Mouse (Mus musculus) hindbrain, embryonic 13.5 days (tissue): ENCODE measurements around the gene Rtl8b. TPM values are rescaled to one million over a fixed set of nuclear protein-coding genes. Genes with fewer than 3 reads are reported as not detected.
"Not testable (repeated sequence)": the region's sequence is repeated elsewhere in the genome, so short reads cannot be mapped to it uniquely, and the experiment has no call there.

Experiments
- ATAC-seq: fragments of 200-750 bp; cut with Nextera tagmentation; 2 replicates; pipeline ENCODE4 v1.8.0; 2017; ENCODE audit warnings: moderate TSS enrichment; ENCODE audit not compliant: low FRiP score
- H3K27ac ChIP-seq: fragments of 300-500 bp; sonication (generic); 2 replicates; pipeline ENCODE4 v1.5.1; 2015; ENCODE audit warnings: inconsistent platforms, mild to moderate bottlenecking, moderate library complexity
- H3K27me3 ChIP-seq: fragments of 300-500 bp; sonication (generic); 2 replicates; pipeline ENCODE4 v1.6.1; 2015; ENCODE audit warnings: mild to moderate bottlenecking, inconsistent platforms
- H3K36me3 ChIP-seq: fragments of 300-500 bp; sonication (generic); 2 replicates; pipeline ENCODE4 v1.6.1; 2015; ENCODE audit warnings: mild to moderate bottlenecking, inconsistent platforms
- H3K4me1 ChIP-seq: fragments of 300-500 bp; sonication (generic); replicated peaks from 2 replicates; pipeline ENCODE4 v1.6.1; 2015; ENCODE audit warnings: inconsistent platforms
- H3K4me2 ChIP-seq: fragments of 300-500 bp; sonication (generic); 2 replicates; pipeline ENCODE4 v1.6.1; 2015; ENCODE audit warnings: inconsistent platforms, mild to moderate bottlenecking, moderate library complexity
- H3K4me3 ChIP-seq: fragments of 300-500 bp; sonication (generic); 2 replicates; pipeline ENCODE4 v1.5.1; 2015; ENCODE audit warnings: mild to moderate bottlenecking, inconsistent platforms
- H3K9ac ChIP-seq: fragments of 300-500 bp; sonication (generic); 2 replicates; pipeline ENCODE4 v1.6.1; 2015; ENCODE audit warnings: mild to moderate bottlenecking, inconsistent platforms
- H3K9me3 ChIP-seq: fragments of 300-500 bp; sonication (generic); 2 replicates; pipeline ENCODE4 v1.6.1; 2016; ENCODE audit warnings: inconsistent platforms
- WGBS: fragments of 180-500 bp; shearing (Covaris S2); methylation state at CpG from one replicate; pipeline ENCODE4 v1.1.7; 2015; 5-methylcytosine and 5-hydroxymethylcytosine counted together
- polyA plus RNA-seq: library from polyadenylated mRNA; unstranded; fragments of >200 nt; fragmentation: Nextera tagmentation; extraction: Ambion mirVana; gene quantifications from 2 replicates; pipeline ENCODE4 v1.2.1, GENCODE M21; 2015

Rtl8b gene
- 154 and 172 TPM in 2 replicates for polyA plus RNA-seq

- 15% methylated on average over 13 of the region's 15 CpGs for WGBS
- H3K27me3 ChIP-seq: no peaks in the 10 kb centered on the region
- no peaks in the 10 kb centered on the region for H3K36me3 ChIP-seq
- H3K4me1 ChIP-seq: no peaks in the 10 kb centered on the region
- peak within 1 kb of the TSS; percentile 33 for H3K4me3 ChIP-seq
- H3K9ac ChIP-seq: peak within 1 kb of the TSS; percentile 51; the same call in 1 of the 2 replicates
- H3K27ac ChIP-seq: peak within 1 kb of the TSS; percentile 85
- H3K4me2 ChIP-seq: peak within 1 kb of the TSS; percentile 52
- H3K9me3 ChIP-seq: no peaks in the 10 kb centered on the region
- peak; percentile 97 for ATAC-seq
These were observed at the start of gene Rtl8b for GRCm38 (mm10) chrX:53670294-53670693. Rtl8b (minus strand) TSS chrX:53670408.

- ATAC-seq: peak; percentile 87
- Histone ChIP-seq H3K9ac (peak overlapping the region; percentile 66), H3K4me2 (peak overlapping the region; percentile 61), H3K4me3 (peak overlapping the region; percentile 37), H3K27ac (no peak overlapping the region; the same call in 1 of the 2 replicates), H3K36me3 (no peaks in the 10 kb centered on the region), H3K27me3 (no peaks in the 10 kb centered on the region), H3K4me1 (peaks cover 3% of the 10 kb centered on the region; the same call in 1 of the 2 replicates), H3K9me3 (no peaks in the 10 kb centered on the region)
- WGBS: 24% methylated on average over 46 of the region's 49 CpGs
These were observed 46.3 kb upstream of the Rtl8b start for GRCm38 (mm10) chrX:53716323-53717182.

DNA sequence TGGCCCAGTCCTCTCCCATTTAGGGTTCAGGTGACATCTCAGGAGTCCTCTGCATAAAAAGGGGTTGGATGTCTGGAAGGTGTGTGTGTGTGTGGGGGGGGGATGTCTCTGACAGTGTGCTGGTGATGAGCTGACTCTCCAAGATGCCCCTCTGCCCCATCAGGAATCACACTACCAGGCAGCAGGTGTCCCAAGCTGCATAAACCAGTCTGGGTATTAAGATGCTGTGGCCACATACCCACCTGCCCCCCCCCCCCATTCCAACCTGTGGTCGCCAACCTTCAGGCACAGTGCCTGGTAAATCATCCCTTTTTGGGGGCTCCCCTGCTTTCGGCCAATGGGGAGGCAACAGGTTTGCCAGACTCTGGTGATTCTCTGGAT is 45.7 kb upstream of the Rtl8b start:
- 63% methylated on average over 2 of the region's 2 CpGs for WGBS
- no peak overlapping the region for H3K27ac ChIP-seq

DNA sequence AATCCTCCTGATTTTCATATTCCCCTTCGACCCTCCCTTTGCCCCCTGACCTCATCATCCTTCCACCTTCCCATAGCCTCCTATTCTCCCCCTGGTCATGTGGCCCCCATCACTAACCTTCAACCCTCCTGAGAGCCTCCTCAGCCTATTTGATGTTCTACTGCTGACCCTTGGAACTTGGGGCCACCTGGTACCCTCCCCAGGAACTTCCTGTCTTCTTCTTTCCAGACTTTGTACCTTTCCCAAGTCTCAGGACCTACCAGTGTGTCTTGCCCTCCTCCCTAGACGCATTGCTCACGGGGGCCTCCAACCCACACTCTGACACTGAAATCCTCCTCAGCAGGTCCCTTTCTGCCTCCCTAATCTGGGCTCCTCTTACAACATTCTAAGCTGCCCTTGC is 32.5 kb upstream of the Rtl8b start:
- H3K4me2 ChIP-seq: no peak overlapping the region
- H3K27ac ChIP-seq: no peak overlapping the region
- 81% methylated on average over 3 of the region's 3 CpGs for WGBS
- H3K4me3 ChIP-seq: no peak overlapping the region
- no peaks in the 10 kb centered on the region for H3K27me3 ChIP-seq
- ATAC-seq: no peak
- H3K9ac ChIP-seq: no peak overlapping the region
- no peaks in the 10 kb centered on the region for H3K36me3 ChIP-seq
- no peaks in the 10 kb centered on the region for H3K9me3 ChIP-seq
- H3K4me1 ChIP-seq: no peaks in the 10 kb centered on the region

More for the DNA sequence above, 45.7 kb upstream of the Rtl8b start:
- Histone ChIP-seq H3K4me1 (peaks cover 3% of the 10 kb centered on the region; the same call in 1 of the 2 replicates), H3K36me3 (no peaks in the 10 kb centered on the region), H3K4me2 (peak overlapping the region; percentile 61), H3K9me3 (no peaks in the 10 kb centered on the region), H3K27me3 (no peaks in the 10 kb centered on the region), H3K9ac (peak overlapping the region; percentile 66), H3K4me3 (peak overlapping the region; percentile 37)
- ATAC-seq: peak; percentile 36; the same call in 1 of the 2 replicates

DNA sequence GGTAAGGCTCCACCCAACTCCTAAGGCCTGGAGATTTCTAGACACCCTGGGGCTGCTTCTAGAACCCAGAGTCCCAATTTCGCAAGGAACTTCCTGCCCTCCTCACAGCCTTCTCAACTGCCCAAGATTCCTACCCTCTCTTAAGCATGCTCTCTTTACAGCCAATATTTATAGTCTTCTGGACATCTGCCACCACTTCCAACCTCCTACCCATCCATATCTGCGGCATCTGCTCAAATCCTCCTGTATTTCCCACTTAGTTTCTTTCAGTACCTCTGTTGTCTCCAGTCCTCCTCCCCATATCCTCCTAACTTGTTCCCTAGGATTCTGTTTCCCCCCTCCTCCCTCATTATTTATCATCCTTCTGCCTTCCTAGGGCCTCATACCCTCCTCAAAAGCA is 29.0 kb upstream of the Rtl8b start:
- Histone ChIP-seq H3K36me3 (no peaks in the 10 kb centered on the region), H3K27me3 (no peaks in the 10 kb centered on the region), H3K9me3 (no peaks in the 10 kb centered on the region), H3K4me2 (no peak overlapping the region), H3K27ac (no peak overlapping the region), H3K4me1 (no peaks in the 10 kb centered on the region), H3K4me3 (no peak overlapping the region), H3K9ac (no peak overlapping the region)
- 88% methylated on average over 2 of the region's 2 CpGs for WGBS
- ATAC-seq: no peak

DNA sequence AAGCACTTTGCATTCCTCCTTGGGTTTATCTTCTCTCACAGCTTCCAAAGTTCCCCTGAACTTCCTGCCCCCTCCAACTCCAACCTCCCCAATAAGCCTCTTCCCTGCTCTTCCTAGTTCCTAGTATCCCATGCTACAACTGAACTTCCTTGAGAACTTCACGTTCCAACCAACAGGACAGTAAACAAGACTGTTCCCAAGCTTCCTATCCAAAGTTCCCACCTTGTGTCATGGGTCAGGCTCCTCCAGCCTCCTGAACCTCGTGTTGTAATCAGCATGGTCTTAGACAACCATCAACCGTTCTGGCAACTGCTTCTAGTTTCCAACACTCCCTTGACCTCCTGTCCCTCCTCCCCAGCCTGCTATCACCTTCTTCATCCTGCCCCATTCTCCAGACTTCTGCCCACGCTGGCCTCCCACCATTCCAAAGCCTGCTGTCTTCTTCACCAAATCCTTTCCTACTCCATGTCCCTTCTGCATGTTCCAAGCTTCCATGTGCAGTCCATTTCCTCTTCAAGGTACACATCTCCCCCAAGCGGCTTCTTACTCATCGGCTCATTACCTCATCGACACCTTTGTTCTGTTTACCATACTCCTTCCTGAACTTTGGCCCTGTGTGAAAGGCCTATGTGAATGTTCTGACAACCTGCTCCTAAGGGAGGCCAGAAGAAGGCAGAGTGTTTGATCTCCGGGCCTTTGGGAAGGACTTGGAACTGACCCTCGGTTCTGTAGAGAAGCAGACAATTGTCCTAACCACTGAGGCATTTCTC is 24.0 kb upstream of the Rtl8b start:
- Histone ChIP-seq H3K9ac (no peak overlapping the region), H3K9me3 (no peaks in the 10 kb centered on the region), H3K4me2 (no peak overlapping the region), H3K27me3 (no peaks in the 10 kb centered on the region), H3K4me3 (no peak overlapping the region), H3K36me3 (no peaks in the 10 kb centered on the region), H3K4me1 (no peaks in the 10 kb centered on the region), H3K27ac (no peak overlapping the region)
- ATAC-seq: no peak
- WGBS: 89% methylated on average over 9 of the region's 9 CpGs

DNA sequence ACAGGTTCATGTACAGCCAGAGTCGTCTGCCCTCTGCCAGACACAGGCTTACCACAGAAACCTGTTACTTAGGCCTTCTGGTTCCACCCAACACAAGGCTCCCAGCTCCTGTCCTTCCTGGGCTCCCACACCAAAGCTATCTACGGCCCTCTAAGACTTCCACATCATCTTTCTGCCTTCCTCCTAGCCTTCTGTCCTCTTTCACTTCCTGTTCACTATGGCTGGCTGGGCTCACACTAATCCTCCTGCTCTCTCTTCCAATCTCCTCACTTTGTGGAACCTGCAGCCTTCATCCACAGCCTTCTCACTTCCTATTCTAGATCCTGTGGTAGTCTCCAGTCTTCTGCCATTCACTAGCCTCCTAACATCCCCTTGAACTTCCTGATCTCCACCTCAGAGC is 22.9 kb upstream of the Rtl8b start:
- WGBS: 79% methylated on average over 2 of the region's 2 CpGs
- no peaks in the 10 kb centered on the region for H3K4me1 ChIP-seq
- H3K36me3 ChIP-seq: no peaks in the 10 kb centered on the region
- H3K9ac ChIP-seq: no peak overlapping the region
- no peak overlapping the region for H3K4me2 ChIP-seq
- H3K27ac ChIP-seq: no peak overlapping the region
- no peaks in the 10 kb centered on the region for H3K27me3 ChIP-seq
- H3K4me3 ChIP-seq: no peak overlapping the region
- H3K9me3 ChIP-seq: no peaks in the 10 kb centered on the region
- no peak for ATAC-seq

- no peak overlapping the region for H3K4me2 ChIP-seq
- H3K9ac ChIP-seq: no peak overlapping the region
- ATAC-seq: no peak
- no peak overlapping the region for H3K27ac ChIP-seq
- no peaks in the 10 kb centered on the region for H3K9me3 ChIP-seq
- 64% methylated on average over 2 of the region's 2 CpGs for WGBS
- H3K4me3 ChIP-seq: no peak overlapping the region
- H3K4me1 ChIP-seq: no peaks in the 10 kb centered on the region
- H3K27me3 ChIP-seq: no peaks in the 10 kb centered on the region
- H3K36me3 ChIP-seq: no peaks in the 10 kb centered on the region
These were observed 21.9 kb upstream of the Rtl8b start for GRCm38 (mm10) chrX:53692065-53692464.

DNA sequence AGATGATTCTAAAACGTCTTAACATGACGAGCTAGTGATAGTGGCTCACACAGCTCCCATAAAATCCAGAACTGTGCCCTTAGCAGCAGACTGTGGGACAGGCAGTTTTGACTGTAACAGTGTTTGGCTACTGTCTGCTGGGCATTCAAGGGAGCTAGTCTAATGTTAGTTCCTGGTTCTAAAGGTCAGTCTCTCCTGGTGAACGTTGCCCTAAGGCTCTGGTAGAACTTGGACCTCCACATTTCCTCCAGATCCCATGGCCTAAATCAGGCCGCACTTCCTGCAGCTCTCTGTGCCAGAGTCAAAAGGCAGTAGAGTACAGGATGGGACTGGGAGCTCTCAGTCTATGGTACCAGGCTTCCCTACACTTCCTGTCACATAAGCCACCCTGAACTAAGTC is 14.5 kb upstream of the Rtl8b start:
- not testable (repeated sequence) for H3K4me2 ChIP-seq, H3K27me3 ChIP-seq, H3K27ac ChIP-seq, H3K9me3 ChIP-seq, ATAC-seq, H3K36me3 ChIP-seq, H3K4me3 ChIP-seq, H3K4me1 ChIP-seq, H3K9ac ChIP-seq
- 83% methylated on average over 2 of the region's 4 CpGs for WGBS

- WGBS: 57% methylated on average over 2 of the region's 3 CpGs
- H3K27ac ChIP-seq, H3K9ac ChIP-seq, H3K4me2 ChIP-seq, H3K9me3 ChIP-seq, H3K27me3 ChIP-seq, H3K4me1 ChIP-seq, ATAC-seq, H3K36me3 ChIP-seq, H3K4me3 ChIP-seq: not testable (repeated sequence)
These were observed 12.4 kb upstream of the Rtl8b start for GRCm38 (mm10) chrX:53682650-53683049.

- not testable (repeated sequence) for H3K27me3 ChIP-seq, H3K9ac ChIP-seq, H3K27ac ChIP-seq, H3K9me3 ChIP-seq, H3K4me2 ChIP-seq, ATAC-seq, H3K4me1 ChIP-seq, H3K36me3 ChIP-seq, H3K4me3 ChIP-seq
- WGBS: 31% methylated on average over 2 of the region's 2 CpGs
These were observed 6.7 kb upstream of the Rtl8b start for GRCm38 (mm10) chrX:53676943-53677342.

GRCm38 (mm10) chrX:53670696-53671095 is 488 bp upstream of the Rtl8b start:
- peak overlapping the region; percentile 51; the same call in 1 of the 2 replicates for H3K9ac ChIP-seq
- 19% methylated on average over 3 of the region's 4 CpGs for WGBS
- peak overlapping the region; percentile 48 for H3K4me2 ChIP-seq
- ATAC-seq: peak; percentile 59
- H3K36me3 ChIP-seq, H3K4me1 ChIP-seq, H3K9me3 ChIP-seq, H3K27me3 ChIP-seq: not testable (repeated sequence)
- H3K4me3 ChIP-seq: peak overlapping the region; percentile 30
- H3K27ac ChIP-seq: peak overlapping the region; percentile 85
